Mouse (Mus musculus) bone marrow macrophage, adult 2 months (primary cell): ENCODE results near the gene Zc2hc1c.

Experiments
- CTCF ChIP-seq: IDR thresholded peaks from 2 replicates; pipeline ENCODE4 v1.5.1; 2012; ENCODE audit warnings: low read depth, mild to moderate bottlenecking, low read length, moderate library complexity
- POLR2A ChIP-seq: IDR thresholded peaks from 2 replicates; pipeline ENCODE4 v1.6.1; 2012; ENCODE audit warnings: mild to moderate bottlenecking, low read depth, low read length, borderline replicate concordance

DNA sequence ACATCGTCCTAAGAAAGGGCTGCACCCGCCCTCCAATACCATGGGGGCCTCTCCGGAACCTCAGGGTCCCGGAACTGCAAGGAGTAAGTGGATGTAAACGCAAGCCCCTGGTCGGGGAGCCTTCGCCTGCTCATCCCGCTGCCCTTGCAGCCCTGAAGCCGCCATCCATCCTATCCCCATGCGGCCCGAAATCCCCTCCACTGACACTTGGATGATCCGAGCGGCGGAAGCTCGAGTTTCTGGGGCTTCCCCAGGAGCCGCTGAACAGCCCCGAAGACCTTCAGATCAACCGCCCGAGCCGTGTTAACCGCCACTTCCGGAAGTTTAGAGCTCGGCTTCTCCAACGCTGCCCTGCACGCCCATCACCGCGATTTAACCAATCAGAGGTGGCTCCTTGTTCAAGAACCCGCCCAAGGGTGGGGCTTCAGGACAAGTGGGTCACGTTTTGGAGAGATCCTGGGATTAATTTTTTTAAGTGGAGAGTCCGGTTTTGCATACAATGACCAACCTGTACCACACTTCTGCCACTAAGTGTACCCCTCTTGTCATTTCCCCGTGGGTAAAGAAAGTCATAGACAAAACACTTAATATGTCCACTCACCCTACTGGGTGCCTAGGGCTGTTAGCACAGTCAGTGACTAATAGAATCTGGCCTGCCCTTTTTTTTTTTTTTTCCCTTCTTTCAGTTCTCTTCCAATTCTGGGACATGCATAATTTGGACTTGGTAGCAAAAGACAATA is 8.1 kb upstream of the Zc2hc1c start:
- no peak; the same call in 1 of the 2 replicates for TF ChIP-seq CTCF
- no peak for TF ChIP-seq POLR2A
